Mouse (Mus musculus): ENCODE measurements around the gene Rad51ap2.

DNA sequence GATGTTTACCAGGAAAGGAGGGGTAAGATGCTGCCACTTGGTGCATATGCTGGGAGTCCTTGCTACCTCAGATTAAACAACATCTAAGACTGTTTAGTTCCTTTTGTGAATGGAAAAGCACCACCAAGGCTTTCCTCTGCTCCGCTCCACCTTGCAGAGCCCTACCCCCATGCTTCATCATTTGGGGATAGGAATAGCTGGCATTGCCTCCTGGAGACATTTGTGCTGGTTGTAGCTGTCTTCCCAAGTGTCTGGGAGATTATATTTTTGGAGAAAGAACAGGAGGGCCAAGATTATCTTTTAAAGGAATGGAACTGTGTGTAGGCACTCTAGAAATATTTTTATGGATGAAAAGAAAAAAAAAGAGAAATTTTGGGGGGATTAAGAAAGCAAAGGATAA is 22.8 kb upstream of the Rad51ap2 start:
- TF ChIP-seq CTCF (IDR thresholded peaks at IDR 0.05; ENCODE audit: low read depth), result no peak
- no peak for TF ChIP-seq EP300 (optimal IDR thresholded peaks at IDR 0.05)

All from stomach, postnatal 0 days (tissue).